Mouse (Mus musculus): ENCODE measurements around the gene Tnfsf13.

DNA sequence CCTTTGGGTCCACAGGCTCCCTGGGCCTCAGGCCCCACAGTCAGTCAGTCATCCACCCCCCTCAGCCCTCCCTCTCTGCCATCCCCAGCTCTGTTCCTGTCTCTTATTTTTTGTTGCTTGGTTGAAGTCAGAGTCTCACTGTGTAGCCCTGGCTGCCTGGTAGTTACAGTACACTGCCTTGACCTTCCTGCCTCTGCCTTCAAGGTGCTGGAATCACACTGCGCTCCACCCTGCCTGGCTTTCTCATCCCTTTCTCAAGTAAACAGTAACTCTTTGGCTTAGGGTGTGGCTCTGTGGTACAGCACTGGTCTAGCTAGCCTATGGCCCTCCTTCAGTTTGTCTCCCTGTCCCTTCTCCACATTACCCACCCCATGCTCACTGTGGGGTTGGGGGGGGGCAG, 4.3 kb upstream of the Tnfsf13 start:
- TF ChIP-seq CTCF (IDR thresholded peaks at IDR 0.05; ENCODE audit: borderline replicate concordance, extremely low read depth, insufficient read depth, insufficient read length) = no peak
- no peak for TF ChIP-seq POLR2A (IDR thresholded peaks at IDR 0.05; ENCODE audit: borderline replicate concordance, extremely low read depth, insufficient read depth, insufficient read length, poor library complexity, severe bottlenecking)
